Mouse (Mus musculus) thymus, adult 18-20 months (tissue): ENCODE results near the gene 4921507P07Rik.
"Not testable (repeated sequence)": the region's sequence is repeated elsewhere in the genome, so short reads cannot be mapped to it uniquely, and the experiment has no call there.

Experiments used
- DNase-seq, 2 experiments: peaks; one replicate each; pipeline ENCODE4 v3.0.0; 2022; ENCODE audit warnings: mixed read lengths in 2 of 2

The 4921507P07Rik gene

DNA sequence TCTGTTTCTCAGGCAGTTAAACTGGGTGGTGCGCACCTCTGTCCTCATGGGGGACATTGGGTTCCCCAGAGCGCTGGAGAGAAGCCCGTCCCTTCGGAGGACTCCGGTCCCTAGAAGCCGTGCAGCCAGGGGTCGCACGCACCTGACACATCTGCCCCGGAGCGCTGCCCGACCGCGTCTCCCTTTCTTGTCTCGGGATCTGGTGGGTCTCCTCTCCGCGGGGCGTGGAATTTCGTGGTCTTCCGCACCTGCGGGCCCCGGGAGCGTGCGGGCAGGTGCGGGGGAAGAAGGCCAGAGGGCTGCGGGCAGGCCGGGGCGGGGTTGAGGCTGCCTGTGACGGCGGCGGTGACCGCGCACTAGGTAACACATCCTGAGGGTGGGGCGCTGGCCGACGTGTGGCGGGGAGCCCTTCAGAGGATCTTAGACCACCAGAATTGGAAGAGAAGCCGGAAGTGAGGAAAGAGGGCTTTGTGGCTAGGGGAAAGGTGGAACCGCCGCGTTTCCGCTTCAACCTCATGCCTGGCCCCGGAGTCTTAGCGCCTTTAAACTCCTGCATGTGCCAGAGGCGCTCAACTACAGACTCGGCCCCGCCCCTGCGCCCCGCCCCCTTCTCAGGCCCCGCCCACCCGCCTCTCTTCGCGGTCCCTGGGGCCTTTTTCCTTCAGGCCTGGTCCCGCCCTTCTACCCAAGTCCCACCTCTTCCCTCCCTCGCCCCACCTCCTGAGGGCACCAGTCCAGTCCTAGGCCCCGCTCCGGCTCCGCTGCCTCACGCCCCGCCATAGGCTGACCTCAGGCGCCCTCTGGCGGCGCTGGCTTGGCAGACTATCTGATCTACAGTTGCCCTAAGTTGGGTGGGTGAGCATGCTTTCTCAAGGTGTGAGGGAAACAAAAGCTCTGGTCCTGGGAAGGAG is at the start of gene 4921507P07Rik:
4921507P07Rik (minus strand) TSS at position 332 of the 911 bp plus-strand sequence.
- DNase-seq = peak; percentile 90 to 94

GRCm38 (mm10) chr6:50644701-50645100 is 48.3 kb upstream of the 4921507P07Rik start:
- no peak for DNase-seq

- DNase-seq = no peak
Observed at GRCm38 (mm10) chr6:50641898-50642297, 45.5 kb upstream of the 4921507P07Rik start.

DNA sequence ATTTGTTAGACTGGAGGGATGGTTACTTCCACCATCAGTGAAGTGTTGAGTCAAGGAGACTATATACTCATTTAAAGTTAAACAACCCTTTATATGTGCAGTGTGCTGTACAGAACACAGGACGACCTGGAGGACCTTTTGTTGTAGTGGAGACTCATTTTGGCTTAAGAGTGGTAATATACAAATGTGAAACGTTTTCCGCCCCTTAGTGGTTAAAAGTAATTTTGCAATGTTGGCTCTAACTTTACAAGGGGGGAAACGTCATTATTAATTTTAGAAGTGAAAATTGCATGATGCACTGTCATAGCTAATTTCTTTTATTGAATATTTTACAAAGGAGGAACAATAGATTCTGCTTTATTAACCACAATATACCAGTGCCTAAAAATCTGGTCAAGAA is 43.9 kb upstream of the 4921507P07Rik start:
- DNase-seq = no peak

DNA sequence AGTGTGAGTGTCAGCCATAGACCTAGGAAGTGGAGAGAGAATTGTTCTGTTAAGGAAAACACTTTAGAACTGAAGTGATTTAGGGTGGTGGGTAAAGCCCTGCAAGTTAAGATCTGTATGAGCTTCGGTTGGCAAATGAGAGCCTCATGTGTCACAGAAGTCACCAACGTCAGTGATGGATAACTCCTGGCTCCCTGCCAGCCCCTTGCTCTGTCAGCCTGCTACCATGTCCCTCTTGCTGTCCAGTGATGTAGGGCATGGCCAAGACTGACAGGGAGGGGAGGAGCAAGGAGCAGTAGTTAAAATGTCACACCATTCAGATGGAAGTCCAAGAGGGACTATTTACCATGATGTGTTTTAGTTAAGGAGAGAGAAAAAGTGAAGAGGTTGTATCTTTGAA is 43.2 kb upstream of the 4921507P07Rik start:
- no peak for DNase-seq

- DNase-seq = not testable (repeated sequence)
Observed at GRCm38 (mm10) chr6:50626170-50626569, 29.7 kb upstream of the 4921507P07Rik start.

DNA sequence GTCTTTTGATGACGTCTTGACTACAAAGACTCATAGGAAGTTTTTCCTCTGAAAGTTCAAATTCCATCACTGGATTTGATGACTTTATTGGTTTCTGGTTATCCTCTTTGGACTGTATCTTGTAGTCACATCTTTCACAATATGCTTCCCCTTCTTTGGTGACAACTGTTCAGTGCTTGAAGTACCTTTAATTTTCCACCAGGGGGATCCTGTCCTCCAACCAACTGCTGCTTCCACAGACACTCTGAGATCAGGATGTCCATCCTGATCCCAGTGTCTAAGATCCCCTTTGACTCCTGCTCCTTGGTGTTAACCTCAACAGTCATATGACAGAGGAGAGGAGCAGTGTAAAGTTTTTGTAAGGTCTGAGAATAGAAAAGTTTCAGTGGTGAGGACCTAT is 21.8 kb upstream of the 4921507P07Rik start:
- DNase-seq = not testable (repeated sequence)

DNA sequence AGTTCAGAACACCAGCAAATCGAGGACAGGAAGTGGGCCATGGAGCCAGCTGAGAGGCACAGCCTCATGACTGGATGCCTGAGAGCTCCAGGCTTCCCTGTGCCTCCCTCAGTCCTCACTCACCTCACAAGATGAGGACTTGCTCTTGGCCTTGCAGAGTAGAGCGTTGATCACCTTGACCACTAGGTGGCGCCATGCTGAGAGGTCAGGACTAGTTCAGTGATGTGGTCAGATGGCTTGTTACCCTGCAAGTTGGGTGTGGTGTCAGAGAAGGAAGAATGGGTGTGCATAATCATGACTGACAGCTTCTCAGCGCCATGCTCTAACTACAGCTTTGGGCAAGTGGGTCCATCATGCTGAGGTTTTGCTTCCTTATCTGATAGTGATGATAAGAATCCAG is 5.2 kb upstream of the 4921507P07Rik start:
- peak; percentile 12 to 21 for DNase-seq

DNA sequence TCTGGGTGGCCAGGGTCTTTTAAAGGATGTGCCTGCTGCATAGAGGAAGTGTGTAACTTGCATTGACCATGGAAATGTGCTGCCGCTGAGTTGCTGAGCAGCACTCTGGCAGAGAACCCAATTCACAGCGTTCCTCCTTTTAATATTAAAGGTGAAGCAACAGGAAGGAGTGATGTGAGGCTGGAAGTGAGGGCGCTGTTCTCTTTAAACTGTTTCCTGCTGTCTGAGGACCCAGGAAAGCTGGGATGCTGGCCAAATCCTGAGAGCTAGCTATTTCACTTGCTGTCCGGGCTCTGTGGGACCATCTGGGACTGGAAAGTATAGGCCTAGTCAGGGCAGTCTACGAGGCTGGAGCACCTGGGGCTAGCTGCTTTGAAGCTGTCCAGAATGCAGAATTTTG is 2.1 kb upstream of the 4921507P07Rik start:
- no peak for DNase-seq

GRCm38 (mm10) chr6:50594372-50594771 is 2.1 kb downstream of the 4921507P07Rik start:
- no peak for DNase-seq

GRCm38 (mm10) chr6:50593334-50593845 is 3.0 kb downstream of the 4921507P07Rik start:
- DNase-seq = no peak

DNA sequence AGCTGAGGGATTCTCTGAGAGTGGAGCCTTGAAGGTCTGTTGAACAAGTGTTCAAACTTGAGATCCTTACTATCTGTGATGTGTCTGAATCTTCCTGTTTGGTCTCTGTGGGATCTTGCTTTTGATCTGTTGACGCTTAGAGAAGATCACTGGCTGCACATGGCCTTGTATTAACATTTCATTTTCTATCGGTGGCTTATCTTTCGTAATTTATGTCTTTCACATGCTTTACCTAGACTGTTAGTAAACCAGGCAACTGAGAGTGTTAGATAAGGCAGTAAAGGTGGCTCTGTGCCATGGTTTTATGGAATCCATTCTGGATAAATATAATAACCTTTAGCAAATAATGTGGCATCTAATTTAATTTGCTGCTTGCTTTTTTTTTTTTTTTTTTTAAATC is 6.2 kb downstream of the 4921507P07Rik start:
- no peak for DNase-seq

- no peak for DNase-seq
Observed at GRCm38 (mm10) chr6:50588251-50588650, 8.2 kb downstream of the 4921507P07Rik start.

DNA sequence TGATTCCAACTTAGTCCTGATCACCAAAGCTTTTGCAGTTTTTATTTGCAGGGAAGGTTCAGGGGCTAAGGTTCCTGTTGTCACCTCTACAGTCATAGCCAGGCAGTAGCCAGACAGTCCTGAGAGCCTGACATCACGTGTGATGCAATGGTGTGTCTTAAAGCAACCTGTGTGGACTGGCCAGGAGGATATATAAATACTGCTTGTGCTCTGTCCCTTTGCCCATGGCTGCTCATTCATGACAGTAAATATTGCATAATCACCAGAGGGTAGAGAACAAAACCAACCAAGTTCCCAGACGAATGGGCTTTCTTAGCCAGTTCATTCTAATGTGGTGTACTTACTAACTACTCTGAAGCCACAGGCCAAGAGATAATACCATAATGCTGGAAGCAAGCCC is 9.0 kb downstream of the 4921507P07Rik start:
- no peak for DNase-seq

GRCm38 (mm10) chr6:50586316-50586715 is 10.1 kb downstream of the 4921507P07Rik start:
- no peak for DNase-seq

GRCm38 (mm10) chr6:50585733-50586132 is 10.7 kb downstream of the 4921507P07Rik start:
- no peak for DNase-seq

GRCm38 (mm10) chr6:50571661-50572060 is 24.8 kb downstream of the 4921507P07Rik start:
- DNase-seq = no peak

DNA sequence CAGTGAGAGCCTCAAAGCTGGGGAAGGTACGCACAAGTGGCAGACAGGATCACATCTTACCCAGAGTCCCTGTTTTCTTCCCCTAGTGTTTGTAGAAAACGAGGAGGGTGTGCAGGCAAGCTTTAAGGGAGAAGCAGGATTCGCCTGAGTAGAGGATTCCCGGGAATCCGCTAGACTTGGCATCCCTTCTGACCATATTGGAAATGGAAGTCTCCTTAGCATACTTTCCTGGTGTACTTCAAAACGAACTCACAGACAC is 29.5 kb downstream of the 4921507P07Rik start:
- DNase-seq = no peak

DNA sequence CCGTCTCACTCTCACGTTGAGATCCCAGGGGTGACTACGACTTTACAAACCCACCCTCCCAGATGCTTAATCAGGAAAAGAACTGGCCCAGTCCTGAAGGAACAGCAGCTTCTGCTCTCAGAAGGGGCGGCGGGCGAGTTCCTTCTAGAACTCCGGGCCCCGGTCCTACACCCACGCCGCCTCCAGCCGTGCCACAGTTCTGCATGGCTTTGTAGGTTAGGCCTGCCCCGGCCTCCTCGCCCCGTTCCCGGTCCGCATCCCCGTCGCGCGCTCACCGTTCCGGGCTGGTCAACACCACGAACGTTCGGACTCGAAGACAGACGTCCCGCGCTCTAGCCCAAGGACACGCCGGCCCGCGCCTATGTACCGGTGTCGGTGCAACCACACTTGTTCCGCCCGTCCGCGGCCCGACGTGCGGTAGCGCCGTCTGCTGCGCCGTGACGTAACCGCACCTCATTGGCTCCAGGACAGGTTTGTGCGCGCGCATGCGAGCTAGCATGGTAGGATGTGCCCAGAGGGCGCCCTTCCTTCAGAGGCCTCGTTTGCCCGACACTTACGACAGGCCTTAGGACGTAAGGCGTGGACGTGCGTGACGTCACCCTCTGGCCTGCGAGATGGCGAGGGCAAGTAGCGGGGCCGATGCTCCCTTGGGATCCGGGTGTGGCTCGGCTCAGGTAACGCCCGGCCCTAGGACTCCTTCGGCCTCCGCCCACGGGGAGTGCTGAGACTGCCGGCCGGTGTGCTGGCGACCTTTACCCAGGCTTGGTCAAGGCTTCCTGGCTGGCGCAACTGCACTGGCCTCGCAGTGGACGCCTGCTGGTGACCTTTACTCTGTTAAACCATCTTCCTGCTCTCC is 30.1 kb downstream of the 4921507P07Rik start, which contains the start of gene Cycs:
Cycs (minus strand) TSS at position 398 of the 856 bp plus-strand sequence.
- peak; percentile 96 to 97 for DNase-seq

GRCm38 (mm10) chr6:50563651-50564050 is 32.8 kb downstream of the 4921507P07Rik start:
- no peak for DNase-seq

DNA sequence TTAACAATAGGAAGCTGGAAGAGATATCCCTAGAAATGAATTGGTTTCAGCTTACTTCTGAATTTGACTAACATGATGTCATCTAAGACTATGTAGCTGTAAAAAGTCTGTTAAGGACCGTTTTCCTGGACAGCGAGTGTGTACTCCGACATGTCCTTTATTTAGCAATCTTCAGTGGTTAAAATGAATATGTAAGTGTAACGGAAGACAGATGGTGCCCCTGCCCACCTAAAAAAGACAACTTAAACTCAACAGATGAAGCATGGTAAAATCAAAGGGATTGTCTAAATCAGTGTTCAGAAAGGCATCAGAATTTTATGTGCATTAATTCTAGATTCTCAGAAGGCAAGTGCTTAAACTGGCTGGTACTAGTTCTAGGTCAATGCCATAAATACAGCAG is 34.0 kb downstream of the 4921507P07Rik start:
- no peak for DNase-seq

DNA sequence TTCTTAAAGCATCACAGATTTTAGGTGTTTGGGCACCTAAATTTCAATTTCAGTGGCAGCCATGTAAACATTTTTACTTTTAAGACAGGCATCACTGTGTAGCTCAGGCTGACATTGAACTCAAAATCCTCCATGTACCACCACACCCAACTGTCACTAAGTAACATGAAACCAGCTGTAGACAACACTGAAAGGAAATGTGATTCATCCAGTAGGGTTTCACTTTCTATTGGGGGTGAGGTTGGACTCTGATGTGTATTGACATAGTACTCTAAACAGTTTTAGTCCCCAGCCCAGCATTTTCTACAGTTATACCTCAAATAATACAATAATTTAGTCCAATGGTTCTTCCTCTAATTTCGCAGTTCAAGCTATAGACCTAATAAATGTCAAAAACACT is 35.7 kb downstream of the 4921507P07Rik start:
- DNase-seq = no peak

DNA sequence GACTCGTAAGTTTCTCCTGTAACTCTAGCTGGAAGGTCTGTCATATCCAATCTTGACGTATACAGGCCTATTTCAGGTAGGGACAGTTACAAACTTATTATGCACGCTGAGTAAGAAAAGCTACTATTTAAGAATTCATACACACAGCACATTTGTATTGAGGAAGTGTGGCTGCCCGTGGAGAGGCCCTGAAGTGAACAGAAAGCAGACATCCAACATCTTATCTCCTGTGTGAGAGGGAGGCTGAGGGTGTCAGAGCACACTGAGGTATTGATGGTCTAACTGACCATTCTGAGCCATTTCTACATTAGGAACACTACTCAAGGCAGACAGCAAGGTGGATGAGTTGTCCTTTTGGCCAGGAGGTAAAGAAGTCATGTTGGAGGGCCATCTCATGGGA is 37.6 kb downstream of the 4921507P07Rik start:
- DNase-seq = no peak

- DNase-seq = no peak
Observed at GRCm38 (mm10) chr6:50557566-50557965, 38.9 kb downstream of the 4921507P07Rik start.
